Mouse (Mus musculus) stomach, adult 2 months (tissue): ENCODE data around the gene Ankrd16. TPM values are rescaled to one million over a fixed set of nuclear protein-coding genes. Genes with fewer than 3 reads are reported as not detected.

Source experiments
- polyA plus RNA-seq: library from polyadenylated mRNA; depleted of rRNA; stranded (reverse); fragments of >200 nt; gene quantifications from 2 replicates; pipeline ENCODE4 v1.2.3, GENCODE M21; 2012; rRNA removed

Ankrd16 gene
- polyA plus RNA-seq = 14.9 and 23.0 TPM in 2 replicates

DNA sequence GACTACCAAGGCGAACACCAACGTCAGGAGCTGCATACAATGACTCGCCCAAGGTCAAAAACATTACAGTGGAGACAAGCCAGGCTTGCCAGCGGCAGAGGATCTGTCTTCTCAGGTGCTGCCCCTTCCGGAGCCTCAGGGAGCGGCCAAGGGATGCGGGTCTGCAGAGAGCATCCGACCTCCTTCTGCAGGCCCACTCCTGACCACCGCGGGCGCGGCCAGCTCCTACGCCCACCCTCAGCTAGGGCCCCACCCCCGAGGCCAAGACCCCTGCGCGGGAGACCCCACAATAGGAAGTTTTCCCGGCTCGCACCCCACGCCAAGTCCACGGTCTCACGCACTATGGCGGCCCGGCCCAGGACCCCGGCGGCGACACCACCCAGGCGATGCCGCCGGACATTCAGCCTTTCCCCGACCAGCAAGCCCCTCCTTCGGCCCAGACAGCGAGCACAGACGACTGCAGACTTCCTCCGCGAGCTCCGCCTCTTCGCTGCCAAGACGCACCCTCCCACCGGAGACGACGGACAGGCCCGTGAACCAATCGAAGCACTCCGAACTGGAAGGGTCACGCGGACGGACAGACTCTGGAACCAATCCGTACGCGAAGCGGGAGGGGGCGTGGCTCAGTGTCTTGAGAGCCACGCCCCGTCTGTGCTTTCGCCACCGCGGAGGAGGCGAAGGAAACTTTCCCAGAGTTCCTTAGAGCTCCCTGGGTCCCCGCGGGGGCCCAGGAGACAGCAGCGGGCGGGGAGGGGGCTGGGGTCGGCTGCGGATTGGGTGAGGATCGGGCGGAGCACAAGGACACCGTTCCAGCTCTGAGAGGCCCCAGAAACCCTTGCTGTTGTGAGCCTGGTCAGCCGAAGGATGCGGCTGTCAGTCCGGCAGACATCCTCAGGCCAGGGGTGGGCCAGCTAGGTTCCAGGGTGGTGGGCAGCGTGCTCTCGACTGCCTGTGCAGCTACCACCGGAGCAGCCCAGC is at the start of gene Ankrd16, which contains the start of gene Fbh1:
Gene Ankrd16, plus strand, starts transcription at position 786 of the 978 bp plus-strand sequence.
Gene Fbh1, minus strand, starts transcription at position 492 of the 978 bp plus-strand sequence.

Other genes with a start within 250 kb of the Ankrd16 start
- gene Pfkfb3, start 223.8 kb upstream of the Ankrd16 start, polyA plus RNA-seq = 4.0 and 4.1 TPM in 2 replicates
- 6.4 and 7.6 TPM in 2 replicates for gene Rbm17, start 173.7 kb upstream of the Ankrd16 start, polyA plus RNA-seq
- gene Gm17490, start 151.6 kb upstream of the Ankrd16 start, polyA plus RNA-seq = not detected in 2 replicates
- 0.02 and 0.15 TPM in 2 replicates for gene Il2ra, start 135.1 kb upstream of the Ankrd16 start, polyA plus RNA-seq
- 6.4 and 8.4 TPM in 2 replicates for gene Il15ra, start 72.6 kb upstream of the Ankrd16 start, polyA plus RNA-seq
- gene Fbh1, start 294 bp upstream of the Ankrd16 start, polyA plus RNA-seq = 11.0 and 15.3 TPM in 2 replicates